Mouse (Mus musculus): Measurements from ENCODE around the gene D17Wsu92e. TPM values are rescaled to one million over a fixed set of nuclear protein-coding genes. Genes with fewer than 3 reads are reported as not detected.

D17Wsu92e gene
- polyA plus RNA-seq, 1 experiment = 80.9 TPM

DNA sequence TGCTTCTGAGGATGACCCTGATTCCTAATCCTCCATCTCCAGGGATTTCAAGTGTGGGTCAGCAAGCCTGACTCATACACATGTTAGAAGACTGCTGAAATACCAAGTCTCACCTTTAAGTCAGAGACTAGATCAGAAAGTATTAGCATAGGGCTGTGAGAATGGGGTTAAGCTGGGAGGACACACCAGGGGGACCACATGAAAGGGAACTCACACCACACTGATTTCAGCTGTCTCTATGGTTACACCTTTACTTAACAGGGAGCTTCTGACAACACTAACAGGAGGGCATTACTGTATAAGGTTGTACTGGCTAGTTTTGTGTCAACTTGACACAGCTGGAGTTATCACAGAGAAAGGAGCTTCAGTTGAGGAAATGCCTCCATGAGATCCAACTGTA lies 5.8 kb downstream of the D17Wsu92e start:
- H3K4me1 ChIP-seq (ENCODE audit: control insufficient read depth, insufficient read depth, low read length) = peaks cover 4% of the 10 kb centered on the region
- TF ChIP-seq CTCF (IDR thresholded peaks at IDR 0.05; ENCODE audit: control insufficient read depth, insufficient read depth, low read length) (no peak), POLR2A (IDR thresholded peaks at IDR 0.05; ENCODE audit: borderline replicate concordance, control insufficient read depth, low read depth, low read length) (no peak)
- no peak overlapping the region for H3K27ac ChIP-seq (ENCODE audit: control insufficient read depth, insufficient read depth, low read depth, low read length, poor library complexity)
- no peak overlapping the region for H3K4me3 ChIP-seq (replicated peaks; ENCODE audit: control insufficient read depth, low read depth, low read length)

DNA sequence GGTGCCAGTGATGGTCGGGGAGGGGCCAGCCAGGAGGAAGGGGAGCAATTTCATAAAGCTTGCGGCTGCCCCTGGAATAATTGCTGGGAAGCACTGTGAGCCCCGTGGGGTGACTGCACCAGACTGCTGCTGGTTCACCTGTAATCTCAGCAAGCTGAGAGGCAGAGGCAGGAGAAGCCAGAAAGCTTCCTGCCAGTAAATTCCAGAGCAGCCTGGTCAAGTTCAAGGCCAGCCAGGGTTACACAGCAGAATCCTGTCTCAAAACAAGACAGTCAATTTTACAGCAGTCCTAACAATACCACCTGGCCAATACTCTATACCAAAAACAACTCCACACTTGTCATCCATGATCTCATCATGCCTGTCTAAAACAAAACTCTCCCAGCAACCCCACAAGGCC lies 8.5 kb downstream of the D17Wsu92e start:
- TF ChIP-seq CTCF (IDR thresholded peaks at IDR 0.05; ENCODE audit: control insufficient read depth, insufficient read depth, low read length) = no peak
- TF ChIP-seq POLR2A (IDR thresholded peaks at IDR 0.05; ENCODE audit: borderline replicate concordance, control insufficient read depth, low read depth, low read length) = no peak
- 71% methylated on average over 3 of the region's 3 CpGs for WGBS
- no peak overlapping the region for H3K27ac ChIP-seq (ENCODE audit: control insufficient read depth, insufficient read depth, low read depth, low read length, poor library complexity)
- no peak overlapping the region for H3K4me3 ChIP-seq (replicated peaks; ENCODE audit: control insufficient read depth, low read depth, low read length)
- peaks cover 1% of the 10 kb centered on the region for H3K4me1 ChIP-seq (ENCODE audit: control insufficient read depth, insufficient read depth, low read length)

- no peak overlapping the region for H3K4me3 ChIP-seq (replicated peaks; ENCODE audit: control insufficient read depth, low read depth, low read length)
- TF ChIP-seq POLR2A (IDR thresholded peaks at IDR 0.05; ENCODE audit: borderline replicate concordance, control insufficient read depth, low read depth, low read length) (no peak), CTCF (IDR thresholded peaks at IDR 0.05; ENCODE audit: control insufficient read depth, insufficient read depth, low read length) (no peak)
- 68% methylated on average over 16 of the region's 16 CpGs for WGBS
- no peak overlapping the region for H3K27ac ChIP-seq (ENCODE audit: control insufficient read depth, insufficient read depth, low read depth, low read length, poor library complexity)
- peaks cover 1% of the 10 kb centered on the region for H3K4me1 ChIP-seq (ENCODE audit: control insufficient read depth, insufficient read depth, low read length)
Observed at GRCm38 (mm10) chr17:27810569-27811331, 9.7 kb downstream of the D17Wsu92e start.

DNA sequence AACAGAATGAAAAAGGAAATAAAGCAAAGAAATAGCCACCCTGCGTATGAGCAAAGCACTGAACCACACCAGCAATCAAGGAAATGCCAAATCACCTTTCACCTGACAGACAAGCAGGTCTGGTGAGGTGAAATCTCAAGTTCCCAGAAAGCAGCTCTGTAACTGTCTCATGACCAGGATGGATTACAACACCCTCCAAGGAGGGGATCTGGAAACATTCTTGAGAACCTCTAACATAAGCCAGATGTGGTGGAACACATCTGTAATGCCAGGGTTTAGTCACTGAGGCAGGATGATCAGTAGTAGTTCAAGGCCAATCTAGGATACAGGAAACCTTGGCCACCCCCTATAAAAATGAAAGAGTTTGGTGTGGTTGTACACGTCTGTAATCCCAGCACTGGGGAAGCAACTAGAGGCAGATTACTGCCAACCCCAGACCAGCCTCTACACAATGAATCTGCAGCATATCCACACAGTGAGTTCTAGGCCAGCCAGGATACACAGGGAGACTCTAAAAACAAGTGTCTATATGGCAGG lies 12.8 kb downstream of the D17Wsu92e start:
- 44% methylated on average over 2 of the region's 2 CpGs for WGBS
- Histone ChIP-seq H3K4me1 (ENCODE audit: control insufficient read depth, insufficient read depth, low read length) (peaks cover 1% of the 10 kb centered on the region), H3K27ac (ENCODE audit: control insufficient read depth, insufficient read depth, low read depth, low read length, poor library complexity) (no peak overlapping the region), H3K4me3 (replicated peaks; ENCODE audit: control insufficient read depth, low read depth, low read length) (no peak overlapping the region)
- TF ChIP-seq POLR2A (IDR thresholded peaks at IDR 0.05; ENCODE audit: borderline replicate concordance, control insufficient read depth, low read depth, low read length) (no peak), CTCF (IDR thresholded peaks at IDR 0.05; ENCODE audit: control insufficient read depth, insufficient read depth, low read length) (no peak)

DNA sequence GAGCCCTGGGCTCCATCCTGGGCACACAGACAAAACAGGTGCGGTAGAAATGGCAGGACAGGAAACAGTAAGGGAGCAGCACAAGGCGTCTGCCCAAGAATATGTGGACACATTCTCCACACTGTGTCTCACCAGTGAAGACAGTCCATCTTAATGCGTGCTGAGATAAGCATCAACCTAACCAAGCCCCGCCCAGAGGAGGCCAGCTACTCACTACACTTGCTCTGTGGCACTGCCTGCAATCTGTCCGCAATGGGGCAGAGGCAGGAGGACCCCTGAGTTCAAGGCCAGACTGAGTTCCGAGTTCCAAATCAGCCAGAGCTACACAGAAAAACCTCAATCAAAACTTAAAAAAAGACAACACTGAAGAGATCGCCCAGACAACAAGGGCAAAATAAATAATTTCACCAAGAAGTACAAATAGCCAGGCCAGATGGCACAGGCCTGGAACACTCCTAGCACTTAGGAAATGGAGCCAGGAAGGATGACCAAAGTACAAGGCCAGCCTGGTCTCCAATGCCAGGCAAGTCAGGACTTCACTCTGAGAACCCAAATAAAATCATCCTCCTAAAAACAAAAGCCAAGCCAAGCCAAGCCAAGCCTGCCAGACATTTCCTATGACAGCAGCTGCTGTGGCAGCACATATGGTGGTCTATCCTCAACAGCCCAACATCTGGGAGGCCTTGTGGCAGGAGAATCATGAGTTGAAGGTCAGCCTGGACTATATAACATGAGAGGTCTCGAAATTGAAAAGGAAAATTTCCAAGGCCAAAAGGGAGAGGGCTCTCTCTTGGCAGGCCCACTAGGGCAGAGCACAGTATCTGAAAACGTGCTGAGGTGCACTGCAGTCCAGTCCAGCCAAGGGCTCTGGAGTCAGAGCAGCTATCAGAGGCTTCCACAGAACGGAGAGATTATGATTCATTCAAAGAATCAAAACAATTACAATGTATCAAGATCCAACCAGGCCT lies 15.4 kb downstream of the D17Wsu92e start:
- peaks cover 6% of the 10 kb centered on the region; the same call in 1 of the 2 replicates for H3K4me1 ChIP-seq (ENCODE audit: control insufficient read depth, insufficient read depth, low read length)
- WGBS = 70% methylated on average over 10 of the region's 10 CpGs
- H3K27ac ChIP-seq (ENCODE audit: control insufficient read depth, insufficient read depth, low read depth, low read length, poor library complexity) = no peak overlapping the region
- no peak overlapping the region for H3K4me3 ChIP-seq (replicated peaks; ENCODE audit: control insufficient read depth, low read depth, low read length)
- TF ChIP-seq CTCF (IDR thresholded peaks at IDR 0.05; ENCODE audit: control insufficient read depth, insufficient read depth, low read length) (no peak), POLR2A (IDR thresholded peaks at IDR 0.05; ENCODE audit: borderline replicate concordance, control insufficient read depth, low read depth, low read length) (no peak)

DNA sequence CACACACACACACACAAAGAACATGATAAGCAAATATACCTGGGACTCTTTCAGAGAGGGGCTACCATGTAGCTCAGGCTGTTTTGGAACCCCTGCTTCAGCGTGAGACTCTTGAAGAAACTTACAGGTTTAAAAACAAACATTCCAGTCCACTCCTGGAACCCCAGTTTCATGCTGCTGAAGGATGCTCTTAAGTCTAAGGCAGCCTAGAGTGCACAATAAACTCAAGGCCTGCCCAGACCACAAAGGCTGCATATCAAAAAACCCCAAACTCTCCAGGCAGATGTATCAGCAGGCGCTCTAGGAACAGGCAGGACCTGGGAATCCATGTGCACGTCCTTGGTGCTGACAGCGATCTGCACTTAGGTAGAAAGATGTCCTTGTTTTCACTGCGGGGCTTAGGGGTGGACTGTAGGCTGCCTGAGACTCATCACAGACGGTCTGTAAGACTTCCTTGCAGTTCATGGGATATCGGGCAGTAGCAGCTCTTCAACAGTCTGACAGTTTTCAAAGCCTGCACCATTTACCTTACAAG lies 16.2 kb downstream of the D17Wsu92e start:
- no peak for TF ChIP-seq POLR2A (IDR thresholded peaks at IDR 0.05; ENCODE audit: borderline replicate concordance, control insufficient read depth, low read depth, low read length)
- TF ChIP-seq CTCF (IDR thresholded peaks at IDR 0.05; ENCODE audit: control insufficient read depth, insufficient read depth, low read length) = no peak
- Histone ChIP-seq H3K27ac (ENCODE audit: control insufficient read depth, insufficient read depth, low read depth, low read length, poor library complexity) (no peak overlapping the region), H3K4me3 (replicated peaks; ENCODE audit: control insufficient read depth, low read depth, low read length) (no peak overlapping the region), H3K4me1 (ENCODE audit: control insufficient read depth, insufficient read depth, low read length) (peaks cover 9% of the 10 kb centered on the region; the same call in 1 of the 2 replicates)
- 84% methylated on average over 7 of the region's 7 CpGs for WGBS

DNA sequence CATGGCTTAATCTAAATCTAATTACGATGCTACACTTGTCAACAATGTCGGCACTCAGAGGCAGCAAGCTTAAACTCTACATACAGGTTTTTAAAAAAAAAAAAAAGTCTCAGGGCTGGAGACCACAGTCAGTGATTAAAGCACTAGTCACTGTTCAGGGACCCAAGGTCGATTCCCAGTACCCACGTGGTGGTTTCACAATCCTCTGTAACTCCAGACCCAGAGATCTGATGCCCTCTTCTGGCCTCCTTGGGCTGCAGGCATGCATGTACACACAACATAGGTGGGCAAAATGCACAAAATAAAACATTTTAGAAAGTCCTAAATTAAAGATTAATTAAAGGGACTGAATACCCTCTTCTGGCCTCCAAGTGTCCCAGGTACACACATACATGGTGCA lies 16.7 kb downstream of the D17Wsu92e start:
- Histone ChIP-seq H3K4me1 (ENCODE audit: control insufficient read depth, insufficient read depth, low read length) (peaks cover 9% of the 10 kb centered on the region; the same call in 1 of the 2 replicates), H3K27ac (ENCODE audit: control insufficient read depth, insufficient read depth, low read depth, low read length, poor library complexity) (no peak overlapping the region), H3K4me3 (replicated peaks; ENCODE audit: control insufficient read depth, low read depth, low read length) (no peak overlapping the region)
- WGBS = 77% methylated on average over 4 of the region's 4 CpGs
- TF ChIP-seq CTCF (IDR thresholded peaks at IDR 0.05; ENCODE audit: control insufficient read depth, insufficient read depth, low read length) (no peak), POLR2A (IDR thresholded peaks at IDR 0.05; ENCODE audit: borderline replicate concordance, control insufficient read depth, low read depth, low read length) (no peak)

Measured in bone marrow, adult 2 months (tissue).